25 mouse cellular contexts compared by ENCODE assay signal in genomic region chr13:114026306-114026705, GRCm38 (mm10).
DNase-seq lines count a peak whose midpoint lies in the region; TF ChIP-seq lines count a peak whose summit lies in the region.
"Had no signal": no experiment of that assay in that cellular context is flagged by ENCODE, and none has a peak within 500 bp of the region (broad histone marks: within the 10 kb centered on the region; RNA-seq: fewer than 3 reads in every experiment).

No protein-coding gene starts in this region.

- TF ChIP-seq CTCF in gastrocnemius, adult 2 months (IDR thresholded peaks at IDR 0.05): no peak
- no peak for TF ChIP-seq CTCF in ES-Bruce4 (IDR thresholded peaks at IDR 0.05; ENCODE audit: low read depth, low read length)
- TF ChIP-seq CTCF in kidney, adult 2 months (conservative IDR thresholded peaks at IDR 0.05; ENCODE audit: insufficient read depth, insufficient read length, low read depth, low read length): no peak

- no peak overlapping the region for H3K9ac ChIP-seq in ES-Bruce4 (ENCODE audit: low read depth, poor library complexity, severe bottlenecking)
- H3K9ac ChIP-seq: forebrain, embryonic 13.5 days; heart, embryonic 12.5 days; heart, embryonic 15.5 days; hindbrain, embryonic 13.5 days; intestine, embryonic 15.5 days had no signal

- no peak overlapping the region for H3K4me3 ChIP-seq in gastrocnemius, adult 2 months
- no peak overlapping the region for H3K4me3 ChIP-seq in ES-Bruce4 (ENCODE audit: low read depth, low read length)
- no peak overlapping the region for H3K4me3 ChIP-seq in kidney, adult 2 months (ENCODE audit: insufficient read depth, low read depth, low read length)
- H3K4me3 ChIP-seq: forebrain, embryonic 10.5 days; forebrain, embryonic 13.5 days; heart, embryonic 12.5 days; heart, embryonic 15.5 days; hindbrain, embryonic 10.5 days; hindbrain, embryonic 13.5 days; intestine, embryonic 15.5 days had no signal

- 86% methylated on average over 6 of the region's 6 CpGs for WGBS in kidney, adult 2 months

- no peak for TF ChIP-seq EP300 in ES-Bruce4 (IDR thresholded peaks at IDR 0.05; ENCODE audit: insufficient read depth, low read depth, low read length)

- peak overlapping the region; percentile 16 for H3K27ac ChIP-seq in gastrocnemius, adult 2 months
- H3K27ac ChIP-seq in ES-Bruce4 (ENCODE audit: insufficient read depth, low read length): peak overlapping the region; percentile 91
- H3K27ac ChIP-seq in kidney, adult 2 months (ENCODE audit: insufficient read depth, low read depth, low read length): no peak overlapping the region
- H3K27ac ChIP-seq: forebrain, embryonic 10.5 days; forebrain, embryonic 13.5 days; heart, embryonic 15.5 days; hindbrain, embryonic 10.5 days; hindbrain, embryonic 13.5 days; intestine, embryonic 15.5 days had no signal

- DNase-seq in gastrocnemius, adult 2 months: no peak
- DNase-seq in gastrocnemius, postnatal 4 days (ENCODE audit: low spot score in 2 of 2): no peak
- peak; percentile 91 for DNase-seq in R1 (ENCODE audit: low read depth, low spot score)
- DNase-seq in kidney, adult 2 months: no peak
- no peak for DNase-seq in adrenal gland, postnatal 4 days (ENCODE audit: low spot score in 2 of 2)
- DNase-seq: adrenal gland, postnatal 10 days; adrenal gland, postnatal 36 days; B cell, adult 2 months; cerebellum, adult 11 months; cerebellum, adult 2 months; cerebellum, adult 9-11 months; cerebellum, postnatal 25 days; gastrocnemius, postnatal 14 days; heart, postnatal 10 days; heart, postnatal 36 days; kidney, adult 11 months had no signal

- no peaks in the 10 kb centered on the region for H3K27me3 ChIP-seq in ES-Bruce4 (ENCODE audit: control insufficient read depth, insufficient read depth, low read length, poor library complexity, severe bottlenecking)
- no peaks in the 10 kb centered on the region for H3K27me3 ChIP-seq in kidney, adult 2 months (replicated peaks; ENCODE audit: control insufficient read depth, insufficient read depth, low read length)
- H3K27me3 ChIP-seq: CH12.LX; forebrain, embryonic 13.5 days; heart, embryonic 12.5 days; heart, embryonic 15.5 days; hindbrain, embryonic 13.5 days; intestine, embryonic 15.5 days had no signal

- TF ChIP-seq POLR2A in ES-Bruce4 (IDR thresholded peaks at IDR 0.05; ENCODE audit: insufficient read depth, low read length): no peak
- no peak for TF ChIP-seq POLR2A in kidney, adult 2 months (IDR thresholded peaks at IDR 0.05; ENCODE audit: low read depth, low read length)

- H3K4me1 ChIP-seq in ES-Bruce4 (ENCODE audit: control insufficient read depth, insufficient read depth, low read length): peaks cover 10% of the 10 kb centered on the region
- no peaks in the 10 kb centered on the region for H3K4me1 ChIP-seq in kidney, adult 2 months (ENCODE audit: control insufficient read depth, insufficient read depth, low read length)
- H3K4me1 ChIP-seq: forebrain, embryonic 10.5 days; forebrain, embryonic 13.5 days; heart, embryonic 12.5 days; heart, embryonic 15.5 days; hindbrain, embryonic 10.5 days; intestine, embryonic 15.5 days had no signal

- no peaks in the 10 kb centered on the region for H3K36me3 ChIP-seq in ES-Bruce4 (ENCODE audit: control insufficient read depth, insufficient read depth, low read length, poor library complexity, severe bottlenecking)
- no peaks in the 10 kb centered on the region for H3K36me3 ChIP-seq in kidney, adult 2 months (ENCODE audit: control insufficient read depth, insufficient read depth, low read length)
- H3K36me3 ChIP-seq: forebrain, embryonic 10.5 days; heart, embryonic 12.5 days; heart, embryonic 15.5 days; hindbrain, embryonic 13.5 days; intestine, embryonic 15.5 days had no signal

- H3K9me3 ChIP-seq in ES-Bruce4 (replicated peaks; ENCODE audit: control insufficient read depth, insufficient read depth, low read length, poor library complexity, severe bottlenecking): no peaks in the 10 kb centered on the region
- H3K9me3 ChIP-seq: forebrain, embryonic 10.5 days; forebrain, embryonic 13.5 days; heart, embryonic 12.5 days; heart, embryonic 15.5 days; hindbrain, embryonic 10.5 days; hindbrain, embryonic 13.5 days; intestine, embryonic 15.5 days had no signal

- intact Hi-C loops in gastrocnemius, adult 2 months (cut with DNase I): no loop called here
